Mouse (Mus musculus) ES-E14 (cell line): ENCODE results near the gene Edem3. TPM values are rescaled to one million over a fixed set of nuclear protein-coding genes. Genes with fewer than 3 reads are reported as not detected.
"Not testable (repeated sequence)": the region's sequence is repeated elsewhere in the genome, so short reads cannot be mapped to it uniquely, and the experiment has no call there.

ENCODE experiments used
- DNase-seq: peaks from one replicate; pipeline ENCODE4 v3.0.0-alpha.2; 2013; ENCODE audit warnings: low read depth, low spot score
- H3K27ac ChIP-seq: 2 replicates; pipeline ENCODE4 v1.5.1; 2012; ENCODE audit warnings: low read depth, mild to moderate bottlenecking, low read length, moderate library complexity, mixed read lengths; ENCODE audit not compliant: poor library complexity, insufficient read depth, severe bottlenecking
- H3K36me3 ChIP-seq: 2 replicates; pipeline ENCODE4 v1.6.1; 2012; ENCODE audit warnings: mild to moderate bottlenecking, low read length, moderate library complexity, mixed read lengths; ENCODE audit not compliant: control insufficient read depth, poor library complexity, insufficient read depth, severe bottlenecking
- H3K4me1 ChIP-seq, 2 experiments: fragments of 150-350 bp in 1 of 2; sonication (generic) in 1 of 2; 2 replicates each; pipeline ENCODE4 v1.6.1; 2012; ENCODE audit warnings: low read length in 2 of 2, mild to moderate bottlenecking in 1 of 2, mixed read lengths in 1 of 2; ENCODE audit not compliant: control insufficient read depth in 2 of 2, insufficient read depth in 2 of 2, poor library complexity in 1 of 2
- H3K4me3 ChIP-seq, 2 experiments: fragments of 150-350 bp in 1 of 2; sonication (generic) in 1 of 2; 2 replicates each; pipeline ENCODE4 v1.5.1; 2012; ENCODE audit warnings: low read length in 2 of 2, low read depth in 1 of 2, mild to moderate bottlenecking in 1 of 2, mixed read lengths in 1 of 2; ENCODE audit not compliant: insufficient read depth in 1 of 2, poor library complexity in 1 of 2, severe bottlenecking in 1 of 2
- H3K9ac ChIP-seq: 2 replicates; pipeline ENCODE4 v1.6.1; 2012; ENCODE audit warnings: low read depth, mild to moderate bottlenecking, low read length, mixed read lengths; ENCODE audit not compliant: poor library complexity, insufficient read depth, severe bottlenecking
- H3K9me3 ChIP-seq: fragments of 150-350 bp; sonication (generic); 2 replicates; pipeline ENCODE4 v1.6.1; 2012; ENCODE audit warnings: low read depth, mild to moderate bottlenecking, low read length; ENCODE audit not compliant: control insufficient read depth, insufficient read depth
- CHD2 ChIP-seq: IDR thresholded peaks from 2 replicates; pipeline ENCODE4 v1.6.1; 2014; ENCODE audit warnings: mild to moderate bottlenecking, low read depth, low read length, inconsistent platforms
- HCFC1 ChIP-seq: IDR thresholded peaks from 2 replicates; pipeline ENCODE4 v1.6.1; 2012; ENCODE audit warnings: low read length, inconsistent platforms, borderline replicate concordance; ENCODE audit not compliant: insufficient read depth
- MAFK ChIP-seq: IDR thresholded peaks from 2 replicates; pipeline ENCODE4 v1.6.1; 2014; ENCODE audit warnings: mild to moderate bottlenecking, low read depth, low read length, inconsistent platforms; ENCODE audit not compliant: insufficient read depth
- ZC3H11A ChIP-seq: IDR thresholded peaks from 2 replicates; pipeline ENCODE4 v1.6.1; 2012; ENCODE audit warnings: low read depth, mild to moderate bottlenecking, inconsistent platforms, low read length, borderline replicate concordance
- ZNF384 ChIP-seq: IDR thresholded peaks from 2 replicates; pipeline ENCODE4 v1.6.1; 2012; ENCODE audit warnings: low read depth, low read length, inconsistent platforms
- in situ Hi-C, 2 experiments: fragments of 600-800 bp; cut with MboI; formaldehyde crosslinking; loops; one replicate each; pipeline ENCODE4 v1.15.1; 2025; ENCODE audit warnings: low sequenced_read_pairs in 2 of 2, inconsistent platforms in 1 of 2; ENCODE audit not compliant: unreplicated experiment in 2 of 2
- total RNA-seq: library from RNA; depleted of rRNA; stranded (reverse); fragments of 300-350 nt; gene quantifications from 2 replicates; pipeline ENCODE4 v1.2.3, GENCODE M21; 2012

Gene Edem3
- total RNA-seq, 1 experiment: 43.4 TPM

- DNase-seq: no peak
- Histone ChIP-seq H3K27ac (no peak overlapping the region), H3K4me3 (no peak overlapping the region), H3K9ac (no peak overlapping the region), H3K9me3 (no peaks in the 10 kb centered on the region), H3K4me1 (no peaks in the 10 kb centered on the region), H3K36me3 (peaks cover 6% of the 10 kb centered on the region)
- in situ Hi-C loops: no loop called here
- TF ChIP-seq ZNF384 (no peak), MAFK (no peak), ZC3H11A (no peak), CHD2 (no peak), HCFC1 (no peak)
Measured at GRCm38 (mm10) chr1:151783403-151783802, 28.2 kb downstream of the Edem3 start.

- Histone ChIP-seq H3K4me1 (no peaks in the 10 kb centered on the region), H3K9me3 (no peaks in the 10 kb centered on the region), H3K27ac (no peak overlapping the region), H3K4me3 (no peak overlapping the region), H3K9ac (no peak overlapping the region), H3K36me3 (peaks cover 3% of the 10 kb centered on the region)
- TF ChIP-seq CHD2 (no peak), MAFK (no peak), ZC3H11A (no peak), ZNF384 (no peak)
- in situ Hi-C loops: no loop called here
- DNase-seq: no peak
Measured at GRCm38 (mm10) chr1:151786406-151786805, 31.2 kb downstream of the Edem3 start.

- DNase-seq: no peak
- Histone ChIP-seq H3K9me3 (no peaks in the 10 kb centered on the region), H3K36me3 (no peaks in the 10 kb centered on the region; the same call in 1 of the 2 replicates), H3K4me3 (no peak overlapping the region), H3K9ac (no peak overlapping the region), H3K27ac (no peak overlapping the region), H3K4me1 (no peaks in the 10 kb centered on the region)
- no peak for TF ChIP-seq HCFC1
- TF ChIP-seq CHD2: no peak
- TF ChIP-seq MAFK: no peak
- no peak for TF ChIP-seq ZC3H11A
- no peak for TF ChIP-seq ZNF384
- in situ Hi-C loops: no loop called here
Measured at GRCm38 (mm10) chr1:151789136-151789535, 34.0 kb downstream of the Edem3 start.

- H3K4me1 ChIP-seq: not testable (repeated sequence)
Measured at GRCm38 (mm10) chr1:151792076-151792475, 36.9 kb downstream of the Edem3 start.

GRCm38 (mm10) chr1:151802795-151803194 lies 47.6 kb downstream of the Edem3 start:
- DNase-seq, H3K27ac ChIP-seq, H3K36me3 ChIP-seq, in situ Hi-C loops, H3K9me3 ChIP-seq, H3K9ac ChIP-seq, H3K4me1 ChIP-seq, H3K4me3 ChIP-seq: not testable (repeated sequence)

More at GRCm38 (mm10) chr1:151792076-151792475, 36.9 kb downstream of the Edem3 start:
- H3K36me3 ChIP-seq, H3K4me3 ChIP-seq, in situ Hi-C loops, H3K9me3 ChIP-seq, H3K9ac ChIP-seq, DNase-seq, H3K27ac ChIP-seq: not testable (repeated sequence)
